Mouse (Mus musculus) lung, postnatal 10 days (tissue): ENCODE measurements at regions not wholly inside any gene's neighbourhood (a gene's known extent, or its start where the extent isn't known, plus 50 kb on each side); places are given as distances from the start of the nearest gene placed in this dataset.
A peak's percentile ranks its signal among the peaks of the same experiment; 100 is the strongest.

Source experiments
- DNase-seq: peaks from one replicate; pipeline ENCODE4 v3.0.0; 2021

DNA sequence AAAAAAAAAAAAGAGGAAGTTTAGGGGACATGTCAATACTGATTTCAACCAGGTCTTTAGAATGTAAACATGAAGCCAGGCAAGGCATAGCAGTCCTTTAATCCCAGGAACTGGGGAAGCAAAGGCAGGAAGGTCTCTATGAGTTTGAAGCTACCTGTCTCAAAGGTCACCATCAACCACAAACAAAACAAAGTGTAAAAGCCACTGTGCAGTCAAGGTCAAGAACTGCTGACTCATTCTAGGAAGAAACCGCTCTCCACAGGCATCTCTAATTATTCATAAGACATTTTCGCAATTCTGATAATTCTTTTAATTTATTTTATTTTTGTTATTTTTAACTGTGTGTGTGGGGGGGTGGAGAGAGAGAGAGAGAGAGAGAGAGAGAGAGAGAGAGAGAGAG is 364.0 kb downstream of the Cntnap4 start:
- no peak for DNase-seq

DNA sequence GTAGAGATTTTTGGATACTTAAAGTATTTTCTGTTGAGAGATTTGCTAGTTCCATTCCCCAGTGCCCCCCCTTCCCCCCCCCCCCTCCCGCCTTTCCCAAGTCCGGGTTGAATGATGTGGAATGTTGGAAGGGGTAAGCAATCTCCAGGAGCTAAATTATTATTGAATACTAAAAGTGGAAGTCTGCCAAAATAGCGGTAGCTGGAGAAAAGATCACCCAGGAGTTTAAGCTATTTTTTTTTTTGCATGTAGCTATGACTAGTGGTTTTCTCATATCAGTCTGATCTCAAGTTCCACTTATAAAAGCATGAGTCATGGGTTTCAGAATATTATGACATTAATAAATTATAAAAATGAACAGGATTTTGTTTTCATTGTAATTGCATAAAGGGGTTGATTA is 365.6 kb downstream of the Cntnap4 start:
- DNase-seq: no peak

DNA sequence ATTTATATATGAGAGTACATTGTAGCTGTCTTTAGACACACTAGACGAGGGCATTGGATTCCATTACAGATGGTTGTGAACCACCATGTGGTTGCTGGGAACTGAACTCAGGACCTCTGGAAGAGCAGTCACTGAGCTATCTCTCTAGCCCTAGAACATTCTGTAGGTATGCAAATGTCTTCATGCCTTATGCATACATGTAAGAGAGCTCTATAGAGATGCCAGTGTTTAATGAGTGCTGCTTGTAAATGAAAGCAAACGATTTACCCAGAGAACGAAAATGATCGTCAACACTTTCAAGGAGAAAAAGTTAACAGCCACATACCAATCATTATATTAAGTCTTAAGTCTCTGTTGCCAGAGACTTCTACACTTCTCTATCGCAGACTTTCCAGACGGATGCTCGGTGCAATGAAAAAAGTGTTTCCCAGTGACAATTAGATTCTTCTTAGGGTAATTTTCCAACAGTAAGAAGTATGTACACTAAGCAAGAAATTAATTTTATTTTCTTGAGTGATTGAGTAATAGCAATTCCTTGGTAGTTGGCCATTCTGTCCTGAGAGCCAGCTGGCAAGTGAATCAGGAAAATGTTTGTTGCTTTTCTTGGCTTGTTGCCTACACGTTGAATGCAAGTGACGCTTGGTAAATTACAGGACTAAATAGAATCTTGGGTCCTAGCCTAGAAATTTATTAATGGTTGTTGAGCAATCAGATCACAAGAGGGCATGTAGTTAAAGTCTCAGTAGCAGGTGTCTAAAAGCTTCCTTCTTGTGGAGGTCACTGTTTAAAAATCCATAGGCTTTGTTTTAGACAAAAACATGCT is 366.3 kb downstream of the Cntnap4 start:
- DNase-seq: peak; percentile 59

- DNase-seq: peak; percentile 49
These were observed 402.6 kb downstream of the Cntnap4 start for GRCm38 (mm10) chr8:112972418-112972817.

- DNase-seq: no peak
These were observed 405.9 kb downstream of the Cntnap4 start for GRCm38 (mm10) chr8:112975734-112976133.

DNA sequence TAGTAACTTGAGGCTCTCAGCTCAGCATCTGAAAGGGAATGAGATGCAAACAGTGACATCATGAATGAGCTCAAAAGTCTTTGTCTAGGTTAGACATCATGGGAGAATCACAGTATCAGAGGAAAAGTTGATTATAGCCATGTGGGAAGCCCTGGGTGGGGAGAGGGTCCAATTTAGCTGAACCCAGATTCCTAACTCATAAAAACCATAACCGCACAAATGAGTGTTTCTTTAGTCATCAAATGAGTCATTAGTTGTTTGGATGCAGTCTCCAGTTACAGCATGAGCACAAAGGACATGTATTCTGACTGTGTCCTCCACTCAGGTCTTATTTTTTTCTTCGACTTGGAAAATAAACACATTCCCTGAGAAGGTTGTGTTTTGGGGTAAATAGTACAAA is 406.5 kb downstream of the Cntnap4 start:
- no peak for DNase-seq

DNA sequence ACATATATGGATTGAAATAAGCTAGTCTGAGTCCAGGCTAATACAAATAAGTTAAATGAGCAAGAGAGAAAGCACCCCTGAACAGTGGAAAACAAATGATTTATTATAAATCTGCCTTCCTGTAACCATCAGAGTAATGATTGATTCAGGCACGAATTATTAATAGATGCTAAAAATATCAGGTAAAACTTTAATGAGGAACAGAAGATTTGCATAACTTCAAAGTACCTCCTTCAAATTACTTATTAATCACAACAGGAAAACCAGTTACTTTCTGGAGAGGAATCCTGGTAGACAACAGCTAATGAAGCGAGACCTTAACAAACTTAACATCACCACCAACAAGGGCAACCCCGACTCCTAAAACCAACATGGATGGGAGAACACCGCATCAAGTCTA is 423.9 kb downstream of the Cntnap4 start:
- DNase-seq: no peak

DNA sequence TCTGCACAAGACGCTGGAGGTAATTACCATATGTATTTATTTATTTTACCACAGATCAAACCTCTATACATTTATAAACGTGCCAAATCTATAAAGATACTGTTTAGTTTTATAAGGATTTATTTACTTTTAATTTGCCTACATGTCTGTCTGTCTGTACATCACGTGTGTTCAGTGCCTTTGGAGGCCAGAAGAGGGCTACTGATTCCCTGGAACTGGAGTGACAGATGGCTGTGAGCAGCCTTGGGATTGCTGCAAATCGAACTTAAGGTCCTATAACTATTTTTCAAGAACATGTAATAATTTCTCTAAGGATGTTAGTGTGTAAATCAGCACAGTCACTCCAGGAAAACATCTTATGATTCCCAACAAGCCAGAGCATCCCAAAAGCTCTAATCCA is 437.5 kb downstream of the Cntnap4 start:
- no peak for DNase-seq

DNA sequence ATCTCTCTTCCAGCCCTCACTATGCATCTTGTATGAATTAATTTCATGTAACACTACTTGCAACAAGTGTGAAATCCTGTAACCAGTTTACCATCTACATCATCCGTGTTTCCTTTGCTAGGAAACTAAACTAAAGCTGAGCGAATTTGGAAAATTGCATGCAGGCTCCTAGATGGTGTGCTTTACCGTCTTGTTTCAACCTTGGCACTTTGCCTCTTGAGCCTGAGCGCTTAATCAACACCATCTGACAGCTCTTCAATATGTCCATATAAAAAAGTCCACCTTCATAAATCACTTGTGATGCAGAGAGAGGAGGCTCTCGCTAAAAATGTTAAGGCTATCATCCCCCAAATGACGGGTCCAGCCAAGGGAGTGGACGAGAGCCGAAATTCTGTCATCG is 459.0 kb downstream of the Cntnap4 start:
- DNase-seq: no peak

DNA sequence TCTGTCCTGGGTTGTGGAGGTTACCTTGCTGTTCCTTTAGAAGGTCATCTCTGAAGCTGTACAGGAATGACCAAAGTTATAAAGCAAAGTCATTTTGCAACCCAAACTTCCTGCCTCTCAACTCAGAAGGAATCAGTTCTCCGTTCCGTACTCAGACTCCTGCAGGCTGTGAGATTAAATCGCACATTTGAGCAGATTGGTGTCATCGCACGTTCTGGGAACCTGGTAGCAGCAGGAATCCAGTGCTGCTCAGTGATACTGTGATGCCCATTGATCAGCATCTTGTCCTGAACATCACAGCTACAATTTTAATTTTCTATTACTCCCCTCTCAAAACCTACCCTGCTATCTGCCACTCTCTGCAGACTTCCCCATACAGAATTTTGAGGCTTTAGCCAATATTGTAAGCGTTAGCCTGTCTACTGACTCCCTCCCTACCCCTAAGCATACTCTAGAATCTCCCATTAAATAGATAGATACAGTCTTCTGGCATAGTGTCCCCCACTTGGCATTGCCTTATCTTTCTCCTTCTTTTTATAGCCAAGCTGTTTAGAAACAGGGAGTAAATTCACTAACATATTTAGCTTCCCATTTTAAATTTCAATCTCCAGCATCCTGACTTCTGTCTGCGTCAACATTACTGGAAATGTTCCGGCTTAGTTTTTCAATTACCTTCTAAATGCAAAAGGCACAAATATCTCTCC is 482.1 kb downstream of the Cntnap4 start:
- DNase-seq: no peak

DNA sequence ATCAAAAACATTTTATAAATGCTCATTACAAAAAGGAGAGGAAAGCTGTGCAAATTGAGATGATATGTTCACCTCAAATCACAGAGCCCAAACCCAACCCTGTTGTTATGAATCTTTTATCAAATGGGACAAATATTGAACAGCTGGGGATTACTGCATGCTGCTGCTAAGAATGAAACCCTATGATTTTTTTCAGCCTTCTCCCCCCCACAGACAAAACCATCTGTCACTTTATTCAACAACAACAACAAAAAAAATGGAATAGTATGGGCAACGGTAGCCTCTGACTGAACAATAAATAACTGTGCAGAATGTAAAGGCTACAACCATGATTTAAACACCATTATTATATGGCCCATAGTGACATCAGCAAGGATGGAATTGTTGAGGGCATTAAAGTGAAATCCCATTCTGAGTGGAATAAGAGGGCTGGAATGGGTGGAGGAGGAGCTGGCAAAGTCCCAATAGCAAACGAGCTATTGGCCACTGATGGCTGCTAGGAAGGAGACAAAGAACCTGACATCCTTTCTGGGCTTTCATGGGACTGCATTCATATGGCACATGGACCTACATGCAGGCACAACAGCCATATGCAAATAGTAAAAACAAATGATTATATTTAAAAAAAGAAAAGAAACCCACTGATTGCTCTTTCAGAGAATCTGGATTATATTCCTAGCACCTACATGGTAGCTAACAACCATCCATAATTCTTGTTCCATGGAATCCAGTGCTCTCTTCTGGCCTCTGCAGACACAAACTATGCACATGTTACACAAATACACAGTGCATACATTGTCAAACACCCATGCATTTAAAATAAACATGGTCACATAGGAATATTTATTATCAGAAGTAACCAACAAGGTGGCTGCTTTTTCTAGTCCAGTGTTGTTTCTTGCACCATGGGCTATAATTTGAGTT is 495.7 kb downstream of the Cntnap4 start:
- no peak for DNase-seq

DNA sequence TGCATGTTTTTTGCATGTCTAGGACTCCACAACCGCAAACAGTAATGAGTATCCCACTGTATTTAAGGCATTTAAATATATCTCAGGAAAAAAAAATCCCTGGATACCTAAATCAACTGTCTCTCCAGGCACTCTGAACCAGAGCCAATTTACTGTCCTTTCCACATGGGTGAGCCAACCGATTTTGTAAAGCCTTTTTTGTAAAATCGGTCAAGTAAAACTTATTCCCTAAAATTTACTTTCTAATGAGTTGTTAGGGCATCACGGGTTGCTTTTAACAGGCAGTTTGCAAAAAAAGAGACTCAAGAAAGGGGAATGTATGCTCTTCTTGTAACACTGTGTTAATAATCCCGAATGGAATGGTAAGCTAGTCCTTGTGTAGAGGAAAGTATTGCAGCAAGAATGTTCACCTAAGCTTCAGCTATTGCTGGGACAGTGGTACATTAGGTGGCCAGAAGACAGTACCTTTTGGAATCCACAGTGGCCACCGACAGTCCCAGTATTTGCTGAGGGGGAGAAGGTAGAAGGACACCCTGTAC is 496.4 kb downstream of the Cntnap4 start:
- DNase-seq: no peak

DNA sequence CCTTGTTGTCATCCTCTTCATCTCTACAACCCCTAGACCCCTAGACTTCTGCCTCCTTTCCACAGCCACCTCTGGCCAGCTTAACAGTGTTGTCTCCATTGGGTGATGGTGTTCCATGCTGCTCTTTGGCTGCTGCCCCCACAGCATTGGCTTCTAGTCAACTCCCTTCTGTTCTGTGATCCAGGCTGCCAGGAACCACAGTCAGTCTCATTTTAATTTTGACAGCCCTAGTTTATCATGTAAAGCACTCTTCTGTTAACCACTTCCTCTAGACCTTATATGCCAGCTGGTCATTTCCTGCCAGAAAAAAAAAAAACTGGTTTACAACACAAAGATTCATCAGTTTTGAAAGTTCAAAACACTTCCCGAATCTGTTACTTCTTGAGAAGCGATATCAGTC is 514.1 kb downstream of the Cntnap4 start:
- peak; percentile 6 for DNase-seq

DNA sequence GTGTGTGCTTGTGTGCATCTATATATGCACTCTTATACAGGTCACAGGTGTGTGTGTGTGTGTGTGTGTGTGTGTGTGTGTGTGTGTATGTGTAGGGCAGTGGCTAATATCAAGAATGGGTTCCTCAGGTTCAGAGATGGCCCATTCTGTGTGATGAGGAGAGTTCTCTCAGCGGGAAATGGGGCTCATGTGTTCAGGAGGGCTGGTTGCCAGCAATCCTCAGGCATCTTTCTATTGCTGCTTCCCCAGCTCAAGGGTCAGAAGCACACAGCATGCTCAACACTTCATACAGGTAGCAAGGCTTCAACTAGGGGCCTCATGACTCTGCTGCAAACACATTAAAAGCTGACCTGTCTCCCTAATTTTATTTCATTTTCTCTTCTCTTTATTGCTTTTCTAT is 517.7 kb downstream of the Cntnap4 start:
- DNase-seq: no peak

GRCm38 (mm10) chr8:113111665-113112064 is 523.7 kb upstream of the Mon1b start:
- DNase-seq: no peak

DNA sequence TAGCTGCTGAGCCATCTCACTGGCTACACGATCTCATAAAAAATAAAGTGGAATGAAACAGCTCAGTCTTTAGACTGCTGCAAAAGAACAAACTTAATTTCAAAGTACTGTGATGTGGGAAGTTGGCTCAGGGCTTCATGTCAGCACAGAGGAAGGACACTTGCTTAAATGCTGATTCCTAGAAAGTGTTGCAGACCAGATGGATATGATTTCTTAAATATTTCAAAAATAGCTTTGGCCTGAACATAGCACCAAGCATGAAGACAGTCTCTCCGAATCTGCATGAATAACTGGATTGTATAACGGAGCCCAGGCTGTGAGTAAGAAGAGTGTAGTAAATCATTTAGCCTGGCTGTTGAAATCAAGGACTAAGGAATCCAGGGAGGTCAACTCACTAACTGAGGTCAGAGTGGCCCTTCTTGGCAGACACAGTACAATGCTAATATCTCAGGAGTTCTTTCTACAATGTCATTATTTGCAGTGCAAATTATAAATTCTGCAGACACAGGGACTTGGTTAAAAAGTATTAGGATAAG is 521.2 kb upstream of the Mon1b start:
- no peak for DNase-seq

DNA sequence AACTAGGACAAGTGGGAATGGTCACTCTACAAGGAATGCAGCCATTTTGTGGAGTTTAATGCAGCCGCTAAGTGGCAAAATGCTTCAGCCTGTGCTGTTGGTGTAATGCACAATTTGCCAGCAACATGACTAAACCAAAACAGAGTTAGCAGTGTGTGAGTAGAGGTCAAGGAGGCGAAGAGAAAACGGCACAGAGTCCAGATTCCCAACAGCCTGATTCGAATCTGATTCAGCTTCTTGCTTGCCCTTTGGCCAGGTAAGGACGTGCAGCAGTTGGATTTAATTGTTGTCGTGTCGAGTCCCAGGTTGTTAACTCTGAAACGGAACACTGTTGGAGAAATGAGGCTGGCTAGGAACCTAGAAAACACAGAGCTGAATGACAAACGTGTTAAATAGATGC is 518.1 kb upstream of the Mon1b start:
- no peak for DNase-seq

GRCm38 (mm10) chr8:113125586-113125985 is 509.8 kb upstream of the Mon1b start:
- no peak for DNase-seq

DNA sequence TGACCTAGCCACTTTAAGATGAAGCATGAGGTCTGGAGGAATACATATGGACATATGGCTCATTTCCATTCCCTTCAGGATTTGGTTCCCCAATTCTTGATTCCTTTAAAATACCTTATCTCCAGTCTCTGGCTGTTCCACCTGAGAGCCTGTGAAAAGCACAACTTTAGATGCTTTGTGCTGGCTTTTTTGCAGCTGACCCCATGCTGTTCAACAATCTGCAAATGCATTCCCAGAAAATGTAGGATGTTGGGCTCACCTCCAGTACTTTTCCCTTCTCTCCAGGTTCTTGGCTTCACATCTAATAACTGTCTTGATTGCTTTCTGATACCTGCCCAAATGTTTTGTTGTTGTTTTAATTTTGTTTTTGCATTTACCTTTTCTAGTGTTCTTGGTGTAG is 498.0 kb upstream of the Mon1b start:
- DNase-seq: no peak

- no peak for DNase-seq
These were observed 495.4 kb upstream of the Mon1b start for GRCm38 (mm10) chr8:113140021-113140420.

DNA sequence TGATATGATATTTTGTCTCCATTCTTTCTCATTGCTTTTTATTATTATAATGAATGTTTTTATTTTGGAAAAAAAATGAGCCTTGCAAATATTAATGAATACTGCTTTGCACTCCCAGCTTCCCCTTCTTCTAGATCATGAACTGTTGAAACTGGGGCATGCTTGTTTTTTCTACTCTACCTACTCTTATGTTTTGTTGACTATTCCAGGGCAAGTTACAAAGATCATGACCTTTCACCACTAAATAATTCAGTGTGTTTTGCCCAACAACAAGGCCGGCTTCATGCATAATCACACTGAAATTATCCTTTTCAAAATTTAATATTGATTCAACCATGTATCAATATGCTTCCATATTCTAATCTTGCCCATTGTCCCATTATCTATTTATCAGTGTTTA is 494.3 kb upstream of the Mon1b start:
- DNase-seq: no peak

DNA sequence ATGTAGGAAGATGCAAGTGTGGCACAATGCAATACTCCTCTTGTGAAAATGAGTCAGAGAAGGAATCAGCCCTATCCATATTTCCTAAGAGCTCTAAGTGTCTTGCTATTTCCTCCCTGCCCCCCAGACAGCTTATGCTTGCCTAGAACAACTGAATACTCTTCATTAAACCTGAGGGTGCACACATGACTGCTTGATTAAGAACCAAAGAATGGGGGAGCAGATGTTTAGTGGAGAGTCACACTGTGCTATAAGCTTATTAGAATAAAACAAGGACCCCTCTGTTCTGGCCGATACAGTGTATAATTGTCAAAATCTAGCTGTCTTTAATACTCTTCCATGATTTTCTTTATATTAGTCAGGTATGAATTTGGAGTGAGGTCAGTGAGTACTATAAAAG is 458.8 kb upstream of the Mon1b start:
- no peak for DNase-seq

DNA sequence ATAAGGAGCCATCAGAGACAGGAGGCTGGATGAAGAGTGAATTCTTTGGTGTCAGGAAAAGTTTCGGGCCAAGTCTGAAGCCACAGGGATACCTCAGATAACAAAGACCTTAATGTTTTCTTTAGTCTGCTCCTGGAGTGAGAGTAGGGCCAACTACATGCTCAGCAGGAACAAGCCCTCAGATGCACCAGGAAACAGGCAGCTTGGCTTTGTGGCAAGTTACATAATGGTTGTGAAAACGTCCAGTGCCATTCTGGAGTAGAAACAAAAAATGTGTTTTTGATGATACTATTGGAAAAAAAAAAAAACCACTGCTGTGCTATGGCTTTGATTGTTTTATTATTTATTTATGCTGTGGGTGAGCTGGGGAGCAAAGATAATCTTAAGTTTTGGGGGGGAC is 452.2 kb upstream of the Mon1b start:
- no peak for DNase-seq
